Mouse (Mus musculus) liver, embryonic 16.5 days (tissue): ENCODE results near the gene Emilin2. TPM values are rescaled to one million over a fixed set of nuclear protein-coding genes. Genes with fewer than 3 reads are reported as not detected.

Source experiments
- ATAC-seq: fragments of 200-750 bp; cut with Nextera tagmentation; 2 replicates; pipeline ENCODE4 v1.8.0; 2017; ENCODE audit warnings: low read depth, mild to moderate bottlenecking, moderate number of reproducible peaks, moderate library complexity
- H3K27ac ChIP-seq: fragments of 300-500 bp; sonication (generic); 2 replicates; pipeline ENCODE4 v1.5.1; 2014; ENCODE audit warnings: mild to moderate bottlenecking, low read length
- H3K27me3 ChIP-seq: fragments of 300-500 bp; sonication (generic); 2 replicates; pipeline ENCODE4 v1.6.1; 2014; ENCODE audit warnings: low read depth, low read length, mixed read lengths; ENCODE audit not compliant: control insufficient read depth, insufficient read depth
- H3K36me3 ChIP-seq: fragments of 300-500 bp; sonication (generic); 2 replicates; pipeline ENCODE4 v1.6.1; 2014; ENCODE audit warnings: mild to moderate bottlenecking; ENCODE audit not compliant: control insufficient read depth, insufficient read depth
- H3K4me1 ChIP-seq: fragments of 300-500 bp; sonication (generic); 2 replicates; pipeline ENCODE4 v1.6.1; 2014; ENCODE audit warnings: low read depth, low read length, mixed read lengths; ENCODE audit not compliant: control insufficient read depth
- H3K4me2 ChIP-seq: fragments of 300-500 bp; sonication (generic); 2 replicates; pipeline ENCODE4 v1.6.1; 2014; ENCODE audit warnings: low read depth, low read length, mixed read lengths
- H3K4me3 ChIP-seq: fragments of 300-500 bp; sonication (generic); 2 replicates; pipeline ENCODE4 v1.5.1; 2014; ENCODE audit warnings: low read depth, mild to moderate bottlenecking, low read length
- H3K9ac ChIP-seq: fragments of 300-500 bp; sonication (generic); 2 replicates; pipeline ENCODE4 v1.6.1; 2014; ENCODE audit warnings: low read depth, low read length
- H3K9me3 ChIP-seq: fragments of 300-500 bp; sonication (generic); replicated peaks from 2 replicates; pipeline ENCODE4 v1.6.1; 2016; ENCODE audit warnings: low read length; ENCODE audit not compliant: control insufficient read depth
- WGBS: fragments of 180-500 bp; shearing (Covaris S2); extraction: QIAGEN DNeasy Blood & Tissue Kit; methylation state at CpG from one replicate; pipeline ENCODE4 v1.1.7; 2014; ENCODE audit not compliant: insufficient replicate concordance; 5-methylcytosine and 5-hydroxymethylcytosine counted together
- polyA plus RNA-seq: library from polyadenylated mRNA; unstranded; fragments of >200 nt; fragmentation: Nextera tagmentation; extraction: Ambion mirVana; gene quantifications from 2 replicates; pipeline ENCODE4 v1.2.1, GENCODE M21; 2015

The Emilin2 gene
- polyA plus RNA-seq, 1 experiment from 2014 or later, result 20.0 TPM

- Histone ChIP-seq H3K9me3 (no peaks in the 10 kb centered on the region), H3K4me3 (no peak overlapping the region), H3K4me1 (peaks cover 38% of the 10 kb centered on the region), H3K4me2 (no peak overlapping the region), H3K36me3 (no peaks in the 10 kb centered on the region), H3K27ac (no peak overlapping the region; the same call in 1 of the 2 replicates), H3K9ac (no peak overlapping the region), H3K27me3 (no peaks in the 10 kb centered on the region)
- 73% methylated on average over 4 of the region's 4 CpGs for WGBS
- ATAC-seq, result no peak
These were observed 28.5 kb downstream of the Emilin2 start for GRCm38 (mm10) chr17:71283237-71283636.

- Histone ChIP-seq H3K4me1 (peaks cover 32% of the 10 kb centered on the region), H3K9ac (no peak overlapping the region), H3K4me3 (no peak overlapping the region), H3K27me3 (no peaks in the 10 kb centered on the region), H3K4me2 (no peak overlapping the region), H3K27ac (no peak overlapping the region), H3K9me3 (no peaks in the 10 kb centered on the region), H3K36me3 (no peaks in the 10 kb centered on the region)
- 79% methylated on average over 9 of the region's 9 CpGs for WGBS
- ATAC-seq, result no peak
These were observed 29.1 kb downstream of the Emilin2 start for GRCm38 (mm10) chr17:71282716-71283115.

DNA sequence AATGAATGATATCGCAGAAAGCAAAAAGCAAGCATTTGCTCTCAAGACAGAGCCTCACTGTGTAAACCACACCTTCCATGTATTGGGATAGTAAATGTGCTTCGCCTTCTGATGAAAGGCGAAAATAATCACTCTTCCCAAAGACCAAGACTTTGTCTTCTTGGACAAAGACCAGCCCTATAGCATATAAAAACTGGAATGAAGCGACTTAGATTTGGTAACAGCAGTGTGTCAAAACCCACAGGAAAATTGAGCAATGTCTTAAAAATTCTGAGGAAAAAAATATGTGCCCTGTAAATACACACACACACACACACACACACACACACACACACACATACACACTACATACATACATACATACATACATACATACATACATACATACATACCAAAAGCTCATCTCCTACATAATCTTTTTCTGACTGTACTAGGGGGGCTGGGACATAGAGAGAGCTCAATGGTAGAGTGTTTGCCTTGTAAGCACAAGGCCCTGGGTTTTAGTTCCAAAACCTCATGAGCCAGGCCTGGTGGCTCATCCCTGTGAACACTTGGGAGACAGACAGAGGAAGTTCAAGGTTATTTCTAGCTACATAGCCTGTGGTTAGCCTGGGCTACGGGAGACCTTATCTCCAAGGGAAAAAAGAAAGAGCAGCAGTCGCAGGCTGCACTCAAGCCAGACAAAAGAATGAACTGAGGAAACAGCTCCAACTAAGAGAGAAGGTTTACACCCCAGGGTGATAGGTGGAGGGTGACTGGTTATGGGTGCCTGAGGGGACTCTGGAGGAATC, 33.9 kb downstream of the Emilin2 start:
- Histone ChIP-seq H3K4me2 (no peak overlapping the region), H3K9me3 (no peaks in the 10 kb centered on the region), H3K4me1 (peaks cover 14% of the 10 kb centered on the region), H3K27me3 (no peaks in the 10 kb centered on the region), H3K9ac (no peak overlapping the region), H3K4me3 (no peak overlapping the region), H3K36me3 (no peaks in the 10 kb centered on the region), H3K27ac (peak overlapping the region; percentile 43; the same call in 1 of the 2 replicates)
- no peak for ATAC-seq
- 64% methylated on average over 6 of the region's 6 CpGs for WGBS

DNA sequence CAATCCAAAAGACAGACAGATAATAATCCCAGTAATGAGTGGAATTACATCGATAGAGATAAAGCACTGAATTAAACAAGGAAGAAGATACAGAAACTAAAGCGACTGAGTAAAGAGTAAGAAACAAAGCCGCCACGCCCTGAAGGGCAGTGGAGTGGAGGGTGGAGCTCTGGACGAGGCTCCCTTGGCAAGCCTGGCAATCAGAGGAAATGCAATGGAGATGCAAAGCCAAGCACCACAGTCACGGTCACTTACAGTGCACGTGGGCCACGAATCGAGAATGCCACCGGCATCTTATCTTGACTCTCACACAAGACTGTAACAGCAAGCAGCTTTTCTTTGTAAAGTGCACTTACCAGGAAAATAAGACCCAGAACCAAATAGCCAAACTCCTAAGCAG, 35.0 kb downstream of the Emilin2 start:
- Histone ChIP-seq H3K9me3 (no peaks in the 10 kb centered on the region), H3K27ac (peak overlapping the region; percentile 43; the same call in 1 of the 2 replicates), H3K4me3 (no peak overlapping the region), H3K27me3 (no peaks in the 10 kb centered on the region), H3K36me3 (no peaks in the 10 kb centered on the region), H3K9ac (no peak overlapping the region), H3K4me2 (peak overlapping the region; percentile 1; the same call in 1 of the 2 replicates), H3K4me1 (peaks cover 14% of the 10 kb centered on the region)
- 28% methylated on average over 10 of the region's 10 CpGs for WGBS
- peak; percentile 61 for ATAC-seq

- no peak overlapping the region for H3K4me3 ChIP-seq
- no peak overlapping the region for H3K4me2 ChIP-seq
- no peaks in the 10 kb centered on the region for H3K36me3 ChIP-seq
- WGBS, result 88% methylated on average over 12 of the region's 12 CpGs
- H3K4me1 ChIP-seq, result peaks cover 15% of the 10 kb centered on the region
- H3K27me3 ChIP-seq, result no peaks in the 10 kb centered on the region
- H3K9me3 ChIP-seq, result no peaks in the 10 kb centered on the region
- H3K27ac ChIP-seq, result no peak overlapping the region
- ATAC-seq, result no peak
- no peak overlapping the region for H3K9ac ChIP-seq
These were observed 37.9 kb downstream of the Emilin2 start for GRCm38 (mm10) chr17:71273901-71274300.

DNA sequence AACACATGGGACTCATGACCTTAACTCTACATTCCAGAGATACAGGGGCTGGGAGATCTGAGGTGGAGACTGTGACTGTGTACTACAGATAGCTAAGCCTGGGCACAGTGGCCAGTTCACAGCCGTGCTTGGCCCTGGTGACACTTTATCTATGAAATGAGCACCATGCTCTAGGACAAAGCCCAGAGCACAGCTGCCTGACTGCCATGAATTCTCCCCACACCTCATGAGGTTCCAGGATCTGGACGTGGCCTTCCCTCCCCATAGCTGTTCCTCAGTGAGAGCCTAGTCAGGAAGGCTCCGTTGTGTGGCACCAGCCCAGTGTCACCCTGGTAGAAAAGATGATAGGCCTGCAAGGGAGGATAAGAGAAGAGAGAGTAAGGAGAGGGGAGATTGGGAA, 43.2 kb downstream of the Emilin2 start:
- Histone ChIP-seq H3K27me3 (no peaks in the 10 kb centered on the region), H3K36me3 (no peaks in the 10 kb centered on the region), H3K4me2 (peak overlapping the region; percentile 61), H3K4me3 (peak overlapping the region; percentile 48), H3K4me1 (peaks cover 55% of the 10 kb centered on the region), H3K27ac (peak overlapping the region; percentile 95), H3K9me3 (no peaks in the 10 kb centered on the region), H3K9ac (peak overlapping the region; percentile 68)
- ATAC-seq, result peak; percentile 97
- WGBS, result 19% methylated on average over 3 of the region's 3 CpGs

GRCm38 (mm10) chr17:71268152-71268551, 43.6 kb downstream of the Emilin2 start:
- Histone ChIP-seq H3K27me3 (no peaks in the 10 kb centered on the region), H3K36me3 (no peaks in the 10 kb centered on the region), H3K4me2 (peak overlapping the region; percentile 61), H3K27ac (peak overlapping the region; percentile 95), H3K9me3 (no peaks in the 10 kb centered on the region), H3K4me1 (peaks cover 59% of the 10 kb centered on the region), H3K4me3 (peak overlapping the region; percentile 48), H3K9ac (peak overlapping the region; percentile 63)
- no peak for ATAC-seq
- 57% methylated on average over 10 of the region's 10 CpGs for WGBS

- H3K4me1 ChIP-seq, result peaks cover 67% of the 10 kb centered on the region
- WGBS, result 63% methylated on average over 8 of the region's 8 CpGs
- peak overlapping the region; percentile 63 for H3K9ac ChIP-seq
- H3K27ac ChIP-seq, result peak overlapping the region; percentile 95
- H3K9me3 ChIP-seq, result no peaks in the 10 kb centered on the region
- H3K4me3 ChIP-seq, result peak overlapping the region; percentile 48
- no peaks in the 10 kb centered on the region for H3K36me3 ChIP-seq
- ATAC-seq, result no peak
- H3K4me2 ChIP-seq, result peak overlapping the region; percentile 61
- no peaks in the 10 kb centered on the region for H3K27me3 ChIP-seq
These were observed 44.4 kb downstream of the Emilin2 start for GRCm38 (mm10) chr17:71267374-71267773.

DNA sequence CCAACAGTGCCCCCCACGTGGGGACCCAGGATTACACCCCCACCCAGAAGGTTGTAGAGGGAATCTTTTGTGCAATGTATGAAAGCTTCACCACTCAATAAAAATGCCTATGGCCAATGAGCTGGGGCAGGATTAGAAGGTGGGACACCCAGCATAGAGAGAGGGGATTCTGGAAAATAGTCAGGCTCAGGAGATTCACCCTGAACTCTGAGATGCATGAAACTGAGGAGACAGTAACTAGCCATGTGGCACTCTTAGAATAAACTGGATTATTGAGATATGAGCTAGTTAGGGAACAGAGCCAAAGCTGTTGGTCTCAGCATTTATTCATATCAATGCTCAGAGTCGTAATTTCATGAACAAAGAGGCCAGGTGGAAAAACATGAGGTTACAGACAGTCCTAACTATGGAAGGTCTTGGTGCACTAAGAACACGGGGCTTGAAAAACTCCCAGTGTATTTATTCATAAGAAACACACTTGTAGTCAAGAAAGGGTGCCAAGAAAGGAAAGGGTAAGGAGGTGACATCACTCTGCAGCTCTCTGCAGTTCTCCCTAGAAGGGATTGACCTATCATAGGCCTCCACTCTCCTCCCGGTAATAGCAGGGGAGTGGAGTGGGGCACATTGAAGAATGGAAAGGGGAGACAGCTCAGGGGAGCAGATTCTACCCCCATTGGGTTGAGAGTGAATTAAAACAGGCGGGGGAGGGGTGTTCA, 46.3 kb downstream of the Emilin2 start:
- Histone ChIP-seq H3K4me2 (peak overlapping the region; percentile 42), H3K4me1 (peaks cover 82% of the 10 kb centered on the region), H3K9ac (peak overlapping the region; percentile 37), H3K4me3 (peak overlapping the region; percentile 0), H3K27ac (peak overlapping the region; percentile 83), H3K9me3 (no peaks in the 10 kb centered on the region), H3K36me3 (no peaks in the 10 kb centered on the region), H3K27me3 (no peaks in the 10 kb centered on the region)
- ATAC-seq, result no peak
- 32% methylated on average over 5 of the region's 5 CpGs for WGBS
